30 mouse cellular contexts compared by ENCODE assay signal in the genomic region with DNA sequence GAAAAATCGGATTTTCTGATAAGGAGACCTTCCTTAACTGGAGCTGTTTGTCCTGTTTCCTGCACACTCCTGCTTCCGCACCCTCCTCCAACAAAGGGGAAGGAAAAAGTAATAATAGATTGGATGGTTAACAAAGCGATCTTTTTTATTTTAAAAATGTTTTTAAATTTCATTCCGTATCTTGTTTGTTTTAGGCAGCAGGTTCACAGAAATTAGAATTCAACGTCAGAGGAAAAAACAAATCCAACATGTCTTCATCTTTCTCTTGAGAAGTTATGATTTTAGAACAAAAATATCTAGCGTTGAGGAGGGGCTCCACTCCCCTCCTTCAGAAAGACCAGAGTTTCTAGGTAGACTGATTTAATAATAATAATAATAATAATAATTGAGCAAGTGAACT. TPM values are rescaled to one million over a fixed set of nuclear protein-coding genes. Genes with fewer than 3 reads are reported as not detected.
"Had no signal": no experiment of that assay in that cellular context is flagged by ENCODE, and none has a peak within 500 bp of the region (broad histone marks: within the 10 kb centered on the region; RNA-seq: fewer than 3 reads in every experiment).

No protein-coding gene starts in this region.

- H3K36me3 ChIP-seq: heart, embryonic 13.5 days; heart, embryonic 15.5 days; hindbrain, embryonic 13.5 days; hindbrain, embryonic 15.5 days; kidney, embryonic 15.5 days; limb, embryonic 10.5 days; limb, embryonic 12.5 days; liver, embryonic 12.5 days had no signal

- H3K4me2 ChIP-seq: heart, embryonic 11.5 days; heart, embryonic 13.5 days; heart, embryonic 15.5 days; hindbrain, embryonic 13.5 days; hindbrain, embryonic 15.5 days; kidney, embryonic 15.5 days; limb, embryonic 12.5 days; liver, embryonic 12.5 days had no signal

- H3K4me3 ChIP-seq: heart, adult 2 months; heart, embryonic 13.5 days; heart, embryonic 15.5 days; hindbrain, embryonic 13.5 days; hindbrain, embryonic 15.5 days; limb, embryonic 10.5 days; limb, embryonic 12.5 days; liver, embryonic 12.5 days had no signal

- ATAC-seq: hindbrain, postnatal 0 days; intestine, embryonic 16.5 days; liver, embryonic 12.5 days had no signal

- H3K27ac ChIP-seq: heart, adult 2 months; heart, embryonic 13.5 days; heart, embryonic 15.5 days; hindbrain, embryonic 13.5 days; hindbrain, embryonic 15.5 days; hindbrain, postnatal 0 days; kidney, embryonic 15.5 days; kidney, postnatal 0 days; limb, embryonic 10.5 days; limb, embryonic 12.5 days; liver, embryonic 12.5 days; liver, embryonic 14.5 days had no signal

- DNase-seq: gastrocnemius, postnatal 14 days; gastrocnemius, postnatal 36 days; heart, adult 11 months; heart, adult 2 months; heart, postnatal 14 days; heart, postnatal 36 days; kidney, adult 11 months; kidney, adult 2 months; kidney, adult 9 months; kidney, postnatal 14 days; kidney, postnatal 36 days; layer of hippocampus, adult 9-11 months; layer of hippocampus, postnatal 36 days had no signal

- H3K9me3 ChIP-seq: heart, embryonic 13.5 days; heart, embryonic 15.5 days; hindbrain, embryonic 13.5 days; hindbrain, embryonic 15.5 days; kidney, embryonic 15.5 days; limb, embryonic 10.5 days; limb, embryonic 12.5 days; liver, embryonic 12.5 days had no signal

- H3K9ac ChIP-seq: heart, embryonic 13.5 days; heart, embryonic 15.5 days; hindbrain, embryonic 13.5 days; hindbrain, embryonic 15.5 days; kidney, embryonic 15.5 days; limb, embryonic 12.5 days; liver, embryonic 12.5 days; liver, embryonic 14.5 days had no signal

RNA-seq across cellular contexts. Expression of a gene that starts 2.8 kb away (rescaled TPM):
- polyA plus RNA-seq: gonadal fat pad, adult 2 months; heart, adult 2 months; heart, embryonic 13.5 days; heart, embryonic 15.5 days; hindbrain, embryonic 13.5 days; hindbrain, embryonic 15.5 days; hindbrain, postnatal 0 days; intestine, embryonic 14.5 days; intestine, embryonic 16.5 days; kidney, adult 2 months; kidney, embryonic 15.5 days; kidney, postnatal 0 days; large intestine, adult 2 months; limb, embryonic 10.5 days; limb, embryonic 12.5 days; limb, embryonic 14.5 days had no signal
